Mouse (Mus musculus): Measurements from ENCODE around the gene Gm49354.

DNA sequence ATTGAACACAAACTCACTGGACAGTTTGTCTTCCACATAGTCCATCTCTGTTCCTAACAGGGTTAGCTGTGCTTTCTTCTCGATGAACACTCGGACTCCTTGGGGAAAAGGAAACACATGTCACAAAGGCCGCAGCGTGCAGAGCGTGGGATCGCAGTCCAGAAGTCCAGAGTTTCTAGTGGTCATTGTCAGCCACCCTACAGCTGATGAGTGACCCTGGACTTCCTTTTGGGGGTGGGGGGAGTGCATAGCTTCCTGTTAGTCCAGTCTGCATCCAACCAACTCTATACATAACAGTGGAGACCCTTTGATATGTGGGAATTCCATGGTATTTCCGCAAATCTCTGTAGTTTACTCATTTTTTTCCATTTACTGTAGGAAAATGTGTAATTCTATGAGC lies 25.1 kb downstream of the Gm49354 start:
- TF ChIP-seq GATA1 (IDR thresholded peaks at IDR 0.05; ENCODE audit: borderline replicate concordance, low read length) (no peak), FLI1 (IDR thresholded peaks at IDR 0.05; ENCODE audit: low read length) (no peak)
